Mouse (Mus musculus) midbrain, postnatal 0 days (tissue): Measurements from ENCODE around the gene Bnip2. TPM values are rescaled to one million over a fixed set of nuclear protein-coding genes. Genes with fewer than 3 reads are reported as not detected.

Source experiments
- ATAC-seq: fragments of 200-750 bp; cut with Nextera tagmentation; 2 replicates; pipeline ENCODE4 v1.8.0; 2017; ENCODE audit warnings: moderate number of reproducible peaks, mild to moderate bottlenecking, moderate TSS enrichment, moderate library complexity; ENCODE audit not compliant: low FRiP score
- DNase-seq: peaks from one replicate; pipeline ENCODE4 v3.0.0-alpha.2; 2015; ENCODE audit warnings: low spot score
- H3K27ac ChIP-seq: fragments of 300-500 bp; sonication (generic); 2 replicates; pipeline ENCODE4 v1.5.1; 2014; ENCODE audit warnings: low read depth, mild to moderate bottlenecking, low read length, mixed read lengths
- H3K27me3 ChIP-seq: fragments of 300-500 bp; sonication (generic); 2 replicates; pipeline ENCODE4 v1.6.1; 2014; ENCODE audit warnings: low read length, control low read depth, mixed read lengths; ENCODE audit not compliant: insufficient read depth
- H3K36me3 ChIP-seq: fragments of 300-500 bp; sonication (generic); 2 replicates; pipeline ENCODE4 v1.6.1; 2014; ENCODE audit warnings: low read length, control low read depth, mixed read lengths; ENCODE audit not compliant: insufficient read depth
- H3K4me1 ChIP-seq: fragments of 300-500 bp; sonication (generic); 2 replicates; pipeline ENCODE4 v1.6.1; 2014; ENCODE audit warnings: mild to moderate bottlenecking, control low read depth, antibody characterized with exemption, low read length, mixed read lengths; ENCODE audit not compliant: insufficient read depth
- H3K4me2 ChIP-seq: fragments of 300-500 bp; sonication (generic); 2 replicates; pipeline ENCODE4 v1.6.1; 2014; ENCODE audit warnings: low read depth, mild to moderate bottlenecking, low read length, mixed read lengths; ENCODE audit not compliant: poor library complexity, severe bottlenecking
- H3K4me3 ChIP-seq: fragments of 300-500 bp; sonication (generic); 2 replicates; pipeline ENCODE4 v1.5.1; 2014; ENCODE audit warnings: low read depth, mild to moderate bottlenecking, low read length, moderate library complexity
- H3K9ac ChIP-seq: fragments of 300-500 bp; sonication (generic); replicated peaks from 2 replicates; pipeline ENCODE4 v1.6.1; 2014; ENCODE audit warnings: mild to moderate bottlenecking, low read length, moderate library complexity, mixed read lengths; ENCODE audit not compliant: poor library complexity, severe bottlenecking
- H3K9me3 ChIP-seq: fragments of 300-500 bp; sonication (generic); 2 replicates; pipeline ENCODE4 v1.6.1; 2016; ENCODE audit warnings: low read length, control low read depth
- CTCF ChIP-seq: IDR thresholded peaks from 2 replicates; pipeline ENCODE4 v1.5.1; 2016; ENCODE audit warnings: antibody characterized with exemption, mild to moderate bottlenecking
- WGBS: fragments of 180-500 bp; shearing (Covaris S2); extraction: QIAGEN DNeasy Blood & Tissue Kit; methylation state at CpG from one replicate; pipeline ENCODE4 v1.1.7; 2014; 5-methylcytosine and 5-hydroxymethylcytosine counted together
- polyA plus RNA-seq: library from polyadenylated mRNA; unstranded; fragments of >200 nt; fragmentation: Nextera tagmentation; extraction: Ambion mirVana; gene quantifications from 2 replicates; pipeline ENCODE4 v1.2.1, GENCODE M21; 2015
- total RNA-seq: library from RNA; depleted of rRNA; stranded (reverse); fragments of >200 nt; gene quantifications from 2 replicates; pipeline ENCODE4 v1.2.3, GENCODE M21; 2014

Gene Bnip2
- total and polyA plus RNA-seq, 2 experiments from 2014 or later = 41.5 to 45.9 TPM

DNA sequence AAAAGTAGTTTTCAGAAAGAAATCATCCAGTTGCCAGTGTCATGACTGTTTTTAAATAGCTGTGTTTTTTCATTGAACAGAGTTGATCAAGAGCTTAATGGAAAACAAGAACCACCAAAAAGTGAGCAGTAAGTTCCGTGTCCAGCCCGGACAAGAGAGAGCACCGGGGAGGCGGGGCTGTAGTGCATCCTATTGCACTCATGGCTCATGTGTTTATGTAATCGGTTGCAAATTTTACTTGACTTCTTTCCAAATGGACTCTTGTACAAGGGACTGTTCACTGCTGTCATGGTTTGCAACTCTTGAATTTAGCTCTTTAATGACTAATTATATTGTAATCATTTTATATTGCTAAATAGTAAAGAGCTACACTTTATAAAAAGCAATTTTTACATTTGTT is 17.7 kb downstream of the Bnip2 start:
- Histone ChIP-seq H3K4me3 (no peak overlapping the region), H3K27me3 (no peaks in the 10 kb centered on the region), H3K9ac (no peak overlapping the region), H3K4me1 (no peaks in the 10 kb centered on the region), H3K36me3 (peaks cover 30% of the 10 kb centered on the region), H3K9me3 (no peaks in the 10 kb centered on the region), H3K27ac (no peak overlapping the region), H3K4me2 (no peak overlapping the region)
- ATAC-seq (no peak), DNase-seq (no peak)
- no peak for TF ChIP-seq CTCF
- 92% methylated on average over 5 of the region's 5 CpGs for WGBS

DNA sequence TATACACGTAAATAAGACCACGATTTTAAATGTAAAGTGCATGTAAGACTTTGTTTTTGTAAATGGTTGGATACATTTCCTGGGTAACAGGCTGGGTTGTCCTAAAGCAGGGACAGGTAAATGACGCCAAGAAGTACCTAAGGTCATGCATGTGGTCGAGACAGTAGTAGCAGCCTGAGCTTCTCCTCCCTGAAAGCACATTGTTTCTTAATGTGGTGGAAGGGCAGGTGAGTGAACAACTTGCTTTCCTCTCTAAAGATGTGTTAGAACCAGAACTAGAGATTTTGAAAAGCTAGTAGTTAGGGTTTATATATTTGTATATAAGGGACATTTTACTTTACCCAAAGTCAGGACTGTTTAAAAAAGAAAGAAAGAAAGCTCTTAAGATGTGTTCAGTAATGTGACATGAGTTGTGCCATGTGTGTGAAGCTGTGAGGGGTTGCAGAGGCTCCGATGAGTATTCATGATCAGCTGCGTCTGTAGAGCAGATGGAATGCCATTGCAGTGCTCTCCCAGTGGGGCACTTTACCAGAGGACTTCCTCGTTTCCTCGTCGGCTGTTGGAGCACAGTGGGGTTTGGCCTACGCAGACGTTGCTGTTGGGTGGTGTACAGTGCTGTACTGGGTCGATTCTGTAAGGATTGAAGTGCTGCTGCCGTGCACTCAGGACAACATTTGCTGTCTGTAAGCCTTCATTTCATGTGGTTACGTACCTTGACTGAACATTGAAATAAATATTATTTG is 18.4 kb downstream of the Bnip2 start:
- Histone ChIP-seq H3K4me3 (no peak overlapping the region), H3K9me3 (no peaks in the 10 kb centered on the region), H3K36me3 (peaks cover 25% of the 10 kb centered on the region), H3K27ac (no peak overlapping the region), H3K9ac (no peak overlapping the region), H3K27me3 (no peaks in the 10 kb centered on the region), H3K4me2 (no peak overlapping the region), H3K4me1 (no peaks in the 10 kb centered on the region)
- DNase-seq (no peak), ATAC-seq (no peak)
- TF ChIP-seq CTCF = no peak
- 92% methylated on average over 14 of the region's 14 CpGs for WGBS

DNA sequence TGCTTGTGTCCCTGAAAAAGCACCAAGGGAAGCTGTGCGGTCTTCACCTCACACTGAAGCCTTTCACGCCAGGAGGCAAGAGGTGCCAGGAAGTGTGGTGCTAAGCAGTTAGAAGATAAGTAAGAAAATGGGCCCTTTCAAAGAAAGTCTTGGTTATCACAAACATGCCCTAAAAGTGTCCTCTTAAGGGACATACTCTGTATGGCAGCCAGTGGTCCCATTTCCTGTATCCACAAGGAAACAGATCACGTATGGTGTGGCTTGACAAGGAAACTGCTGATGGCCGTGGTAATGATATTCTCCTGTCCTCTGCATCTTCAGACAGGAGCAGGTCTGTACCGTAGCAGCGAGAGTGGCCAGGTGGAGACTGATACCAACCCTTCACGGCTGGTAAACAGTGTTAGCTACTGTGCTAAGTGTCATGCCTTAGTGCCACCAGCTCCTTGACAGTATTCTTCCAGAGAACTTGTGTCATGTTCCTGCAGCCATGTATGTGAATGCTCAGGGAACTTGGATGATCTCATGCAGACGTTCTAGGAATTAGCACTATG is 20.6 kb downstream of the Bnip2 start:
- Histone ChIP-seq H3K4me1 (peaks cover 5% of the 10 kb centered on the region), H3K4me2 (no peak overlapping the region), H3K27me3 (no peaks in the 10 kb centered on the region), H3K27ac (no peak overlapping the region), H3K9ac (no peak overlapping the region), H3K4me3 (no peak overlapping the region), H3K36me3 (peaks cover 13% of the 10 kb centered on the region), H3K9me3 (no peaks in the 10 kb centered on the region)
- no peak for TF ChIP-seq CTCF
- WGBS = 90% methylated on average over 8 of the region's 8 CpGs
- no peak for ATAC-seq
- DNase-seq = no peak

DNA sequence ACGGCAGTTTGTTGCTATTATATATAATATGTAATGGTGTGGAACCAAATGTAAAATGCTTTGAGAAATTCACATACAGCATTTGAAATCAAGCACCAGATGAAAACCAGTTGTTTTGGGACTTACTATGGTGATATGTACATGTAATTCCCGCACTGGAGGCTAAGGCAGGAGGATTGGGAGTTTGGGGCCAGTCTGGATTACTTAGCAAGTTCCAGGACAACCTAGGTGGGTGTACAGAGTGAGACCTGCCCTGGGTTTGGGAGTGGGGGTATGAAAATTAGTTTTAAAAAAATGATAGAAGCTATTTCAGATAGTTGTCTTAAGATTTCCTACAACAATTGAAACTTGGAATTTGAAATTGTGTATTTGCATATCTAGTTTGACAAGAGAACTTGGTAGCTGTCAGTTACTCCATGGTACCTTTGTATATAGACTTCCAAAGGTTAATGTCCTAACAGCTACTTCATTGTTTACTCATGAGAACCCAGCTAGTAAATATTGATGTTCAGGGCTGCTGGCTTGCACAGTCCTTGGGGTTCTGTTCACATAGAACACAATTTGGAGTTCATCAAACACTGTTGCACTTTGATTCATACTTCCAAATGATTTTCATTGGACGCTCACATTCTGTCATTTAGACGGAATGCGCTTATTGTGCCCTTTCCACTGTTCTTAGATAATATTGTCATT is 21.7 kb downstream of the Bnip2 start:
- Histone ChIP-seq H3K9ac (no peak overlapping the region), H3K27me3 (no peaks in the 10 kb centered on the region), H3K4me3 (no peak overlapping the region), H3K36me3 (peaks cover 13% of the 10 kb centered on the region), H3K4me1 (peaks cover 5% of the 10 kb centered on the region), H3K27ac (no peak overlapping the region), H3K9me3 (no peaks in the 10 kb centered on the region), H3K4me2 (no peak overlapping the region)
- WGBS = 92% methylated on average over 5 of the region's 5 CpGs
- TF ChIP-seq CTCF = no peak
- ATAC-seq = no peak
- no peak for DNase-seq

DNA sequence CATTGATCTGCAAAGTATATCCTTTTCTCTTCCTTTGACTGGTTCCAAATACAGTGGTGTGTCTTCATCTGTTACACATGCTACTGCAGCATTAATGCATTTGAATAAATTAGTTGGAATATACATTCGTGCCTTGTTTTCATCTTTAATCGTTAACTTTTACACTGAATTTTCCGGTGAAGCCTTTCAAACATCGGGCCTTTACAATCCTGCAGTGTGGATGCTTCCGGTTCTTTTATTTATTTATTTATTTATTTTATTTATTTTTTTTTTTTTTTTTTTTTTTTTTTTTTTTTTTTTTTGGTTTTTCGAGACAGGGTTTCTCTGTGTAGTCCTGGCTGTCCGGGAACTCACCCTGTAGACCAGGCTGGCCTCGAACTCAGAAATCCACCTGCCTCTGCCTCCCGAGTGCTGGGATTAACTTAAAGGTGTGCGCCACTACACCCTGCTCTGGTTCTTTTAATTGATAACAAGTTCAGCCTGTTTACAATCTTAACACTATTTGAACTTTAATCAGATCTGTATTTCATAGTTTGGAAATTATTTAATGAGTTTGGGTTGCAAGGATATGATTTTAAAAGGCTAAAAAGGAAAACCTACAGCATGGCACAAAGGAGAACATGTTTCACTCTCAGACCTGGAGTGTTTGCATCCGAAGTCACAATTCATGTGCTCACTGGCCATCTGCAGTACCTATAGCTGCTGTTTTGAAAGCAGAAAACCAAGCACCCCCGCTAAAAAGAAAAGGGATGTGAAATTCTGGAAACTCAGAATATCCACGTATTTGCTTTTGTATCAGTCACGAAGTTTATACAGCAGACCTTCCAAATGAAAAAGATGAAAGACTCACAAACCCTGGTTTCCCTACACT is 22.5 kb downstream of the Bnip2 start:
- WGBS = 63% methylated on average over 14 of the region's 14 CpGs
- H3K4me1 ChIP-seq = peaks cover 5% of the 10 kb centered on the region
- ATAC-seq (0 out of 2 replicates have a peak, but pooled peaks have one; percentile 20), DNase-seq (no peak)
- H3K4me2 ChIP-seq = peak overlapping the region; percentile 65
- peak overlapping the region; percentile 94 for H3K27ac ChIP-seq
- no peaks in the 10 kb centered on the region for H3K9me3 ChIP-seq
- H3K4me3 ChIP-seq = peak overlapping the region; percentile 92
- H3K9ac ChIP-seq = peak overlapping the region; percentile 50; the same call in 1 of the 2 replicates
- H3K36me3 ChIP-seq = peaks cover 13% of the 10 kb centered on the region
- TF ChIP-seq CTCF = no peak
- no peaks in the 10 kb centered on the region for H3K27me3 ChIP-seq
